Mouse (Mus musculus): ENCODE data around the gene Msantd2.

Msantd2 gene

DNA sequence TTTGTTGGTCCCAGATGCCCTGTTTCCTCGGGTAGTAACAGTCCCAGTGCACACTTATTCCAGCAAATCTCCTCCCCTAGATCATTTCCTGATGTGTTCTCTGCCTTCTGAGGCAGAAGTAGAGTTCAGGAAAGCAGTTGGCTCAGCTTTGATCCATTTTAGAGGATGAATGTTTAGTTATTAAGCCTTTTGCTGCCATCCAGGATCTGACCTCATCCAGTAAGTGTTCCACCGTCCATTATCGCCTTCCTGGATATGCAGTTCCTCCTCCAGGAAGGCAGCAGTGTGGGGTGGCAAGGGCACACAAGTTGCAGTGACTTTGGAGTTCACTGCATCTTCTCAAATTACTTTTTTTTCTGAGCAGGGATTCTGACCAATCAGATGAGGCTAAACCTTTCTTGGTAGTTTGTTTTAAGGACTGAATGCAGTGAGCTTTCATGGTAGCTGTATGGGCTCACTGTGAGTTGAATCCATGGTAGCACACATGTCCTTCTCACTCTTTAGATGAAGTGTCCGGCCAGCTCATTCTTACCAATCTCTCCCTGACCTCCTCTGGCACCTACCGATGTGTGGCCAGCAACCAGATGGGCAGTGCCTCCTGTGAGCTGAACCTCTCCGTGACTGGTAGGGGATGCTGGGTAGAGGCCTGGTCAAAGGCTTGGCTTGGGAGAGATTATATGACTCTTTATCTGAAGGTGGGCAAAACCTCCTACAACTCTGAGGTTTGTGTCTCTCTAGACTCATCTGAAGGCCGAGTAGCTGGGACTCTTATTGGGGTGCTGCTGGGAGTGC lies 52.9 kb downstream of the Msantd2 start:
- no peak for DNase-seq

- DNase-seq: no peak
Measured at GRCm38 (mm10) chr9:37543869-37544440, 54.8 kb downstream of the Msantd2 start.

DNA sequence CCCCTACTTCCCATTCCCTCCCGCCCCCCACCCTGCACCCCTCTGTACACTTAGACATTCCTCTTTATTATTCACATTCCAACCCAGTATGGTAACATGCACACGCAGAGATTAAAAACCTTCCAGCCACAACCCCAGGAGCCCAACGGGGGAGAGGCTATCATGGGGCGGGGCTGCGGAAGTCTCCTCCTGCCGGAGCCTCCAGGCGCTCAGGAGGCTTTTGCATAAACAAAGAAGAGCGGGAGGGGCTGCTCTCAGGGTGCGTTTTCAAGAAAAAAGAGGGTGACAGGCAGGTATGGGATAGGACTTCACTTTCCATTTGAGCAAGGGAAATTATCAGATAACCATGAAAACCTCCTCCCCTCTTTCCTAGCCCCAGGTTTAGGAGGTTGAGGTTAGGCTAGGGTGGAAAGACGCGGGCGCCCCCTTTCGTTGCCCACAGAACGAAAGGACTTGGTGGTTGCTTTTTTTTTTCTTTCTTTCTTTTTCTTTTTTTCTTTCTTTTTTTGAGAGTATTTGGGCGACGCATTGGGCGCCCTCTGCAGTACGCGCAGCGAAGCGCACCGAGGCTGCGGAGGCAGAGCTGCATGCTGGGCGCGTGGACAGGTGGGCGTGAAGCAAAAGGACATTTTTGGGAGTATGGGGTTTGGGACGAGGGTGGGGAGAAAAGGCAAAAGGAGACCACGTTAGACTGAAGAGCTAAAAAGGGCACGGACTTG lies 55.5 kb downstream of the Msantd2 start:
- DNase-seq: peak; percentile 81 to 87

- peak in 1 of 2 experiments; percentile 36 for DNase-seq
Measured at GRCm38 (mm10) chr9:37545166-37545610, 56.1 kb downstream of the Msantd2 start.

DNA sequence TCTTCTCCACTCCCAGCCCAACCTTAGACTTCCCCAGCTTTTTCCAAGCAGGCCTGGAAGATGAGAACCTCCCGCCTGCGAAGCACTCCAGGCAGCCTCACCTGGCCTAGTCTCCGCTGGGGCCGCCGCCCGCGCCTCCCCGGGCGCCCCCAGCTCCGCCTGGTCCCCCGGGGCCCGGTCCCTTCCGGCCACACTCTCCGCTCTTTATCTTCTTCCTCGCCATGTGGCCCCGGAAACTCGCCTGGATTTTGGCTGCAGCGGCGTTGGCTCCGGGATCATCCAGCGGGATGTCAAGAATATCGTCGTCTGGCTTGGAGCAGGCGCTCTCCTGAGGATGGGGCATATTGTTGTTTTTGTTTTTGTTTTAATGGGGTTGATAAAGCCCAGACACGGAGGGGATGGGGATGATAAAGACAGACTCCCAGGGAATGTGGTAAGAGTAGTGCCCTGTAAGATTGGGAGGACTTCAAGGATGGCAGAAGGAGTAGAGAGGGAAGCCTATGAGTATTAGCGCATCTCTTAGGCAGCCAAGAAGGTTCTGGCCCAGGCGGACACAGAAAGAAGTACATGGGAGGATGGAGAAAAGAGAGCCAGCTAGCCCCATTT lies 56.8 kb downstream of the Msantd2 start:
- DNase-seq: no peak

GRCm38 (mm10) chr9:37546889-37547288 lies 57.8 kb downstream of the Msantd2 start:
- no peak for DNase-seq

DNA sequence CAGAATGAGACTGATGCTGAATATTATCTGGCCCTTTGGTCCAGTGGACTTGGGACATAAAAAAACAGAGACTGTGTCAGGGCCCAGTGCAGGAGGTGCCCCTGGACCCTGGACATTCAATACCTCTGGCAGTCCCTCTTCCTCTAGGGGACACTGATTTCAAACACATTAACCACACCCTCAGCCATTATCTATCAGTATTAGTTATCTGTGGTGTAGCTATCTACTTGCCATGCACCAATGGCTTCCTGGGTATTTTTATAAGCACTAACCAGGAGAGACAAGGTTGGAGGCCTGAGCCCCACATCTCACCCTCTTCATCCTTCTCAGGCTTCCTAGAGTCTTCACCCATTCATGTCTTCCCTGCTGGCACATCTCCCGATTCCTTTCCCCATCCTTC lies 61.3 kb downstream of the Msantd2 start:
- no peak for DNase-seq

- DNase-seq: no peak
Measured at GRCm38 (mm10) chr9:37551751-37552531, 62.8 kb downstream of the Msantd2 start.

- peak; percentile 88 to 92 for DNase-seq
Measured at GRCm38 (mm10) chr9:37552536-37553293, 63.6 kb downstream of the Msantd2 start, which contains the start of gene Nrgn. Gene Nrgn, minus strand, starts transcription at chr9:37552904.

- no peak for DNase-seq
Measured at GRCm38 (mm10) chr9:37554279-37554678, 65.2 kb downstream of the Msantd2 start.

DNA sequence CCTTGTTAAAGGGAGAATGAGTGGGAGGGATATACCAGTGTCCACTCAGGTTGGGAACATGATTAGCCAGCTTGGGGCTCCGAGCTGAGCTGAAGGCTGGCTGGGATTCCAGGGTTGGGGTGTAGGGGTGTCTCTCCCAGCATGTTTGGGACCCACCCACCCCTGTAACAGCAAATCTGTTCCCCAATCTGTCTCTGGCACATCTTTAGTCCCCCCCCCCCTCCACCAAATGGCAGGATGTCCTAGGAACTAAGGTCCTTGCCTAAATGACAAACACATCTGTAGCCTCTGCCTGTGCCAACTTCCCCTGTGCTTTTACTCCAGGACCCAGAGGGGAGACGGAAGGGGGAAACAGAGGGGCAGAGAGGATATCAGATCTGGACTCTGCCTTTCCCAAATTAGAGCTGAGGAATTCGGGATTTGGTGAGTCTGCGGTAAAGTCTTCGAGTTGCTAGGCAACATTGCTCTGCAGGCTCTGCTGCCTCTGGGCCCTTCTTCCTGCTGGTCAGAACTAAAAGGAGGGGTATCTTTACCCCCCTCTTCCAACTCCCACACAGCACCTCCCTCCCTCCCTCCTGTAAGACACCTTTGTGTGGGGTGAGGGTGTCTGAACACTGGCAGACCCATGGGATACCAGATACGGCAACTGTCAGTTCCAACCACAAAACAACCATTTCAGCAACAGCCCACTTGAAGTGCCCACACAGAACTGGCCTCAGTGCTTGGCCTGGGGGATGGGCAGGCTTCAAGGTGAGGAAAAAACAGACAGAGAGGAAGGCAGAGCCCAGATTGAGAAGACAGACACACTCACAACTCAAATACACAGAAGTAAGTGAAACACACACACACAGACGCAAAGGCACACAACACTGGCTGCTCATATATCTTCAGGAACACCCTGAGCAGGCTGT lies 66.0 kb downstream of the Msantd2 start, which contains the start of gene Siae:
Gene Siae (plus strand): TSS at position 861 of the 911 bp plus-strand sequence.
- no peak for DNase-seq

GRCm38 (mm10) chr9:37556366-37556765 lies 67.2 kb downstream of the Msantd2 start:
- DNase-seq: no peak

GRCm38 (mm10) chr9:37560617-37561016 lies 71.5 kb downstream of the Msantd2 start:
- no peak for DNase-seq

DNA sequence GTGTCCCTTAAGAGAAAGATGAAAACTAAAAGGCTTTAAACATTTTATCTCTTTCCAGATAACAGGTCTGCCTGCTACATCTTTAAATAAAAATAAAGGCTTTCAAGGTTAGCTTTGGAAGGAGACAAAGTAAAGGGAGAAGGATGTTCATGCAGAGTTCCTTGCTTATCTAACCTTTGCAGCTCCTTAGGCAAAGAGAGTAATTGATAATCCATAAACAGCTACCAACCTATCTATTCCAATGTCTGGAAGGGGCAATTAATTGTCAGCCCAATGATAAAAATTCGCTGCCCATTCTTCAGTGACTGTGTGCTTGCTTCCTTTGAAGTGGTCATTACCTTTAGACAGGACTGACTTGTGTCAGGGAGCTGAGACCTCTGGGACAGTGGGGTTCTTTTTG lies 74.7 kb downstream of the Msantd2 start:
- no peak for DNase-seq

- DNase-seq: no peak
Measured at GRCm38 (mm10) chr9:37567019-37567418, 77.9 kb downstream of the Msantd2 start.

DNA sequence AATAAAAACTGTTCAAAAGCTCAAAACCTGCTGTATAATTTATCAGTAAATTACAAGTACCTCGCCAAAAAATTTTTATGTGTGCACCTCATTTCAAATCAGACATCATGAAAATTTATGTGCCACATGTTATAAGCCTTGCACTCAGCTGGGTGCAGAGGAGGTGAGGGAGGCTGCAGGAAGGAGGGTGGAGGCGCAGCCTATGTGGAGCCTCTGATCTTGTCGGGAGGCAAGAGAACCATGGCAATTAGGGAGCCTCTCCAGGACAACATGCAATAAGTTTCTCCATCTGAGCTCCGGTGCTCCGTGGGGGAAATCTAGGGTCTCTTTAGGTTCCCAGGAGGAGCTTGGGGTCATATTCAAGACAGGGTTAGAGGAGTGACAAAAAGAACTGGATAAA lies 78.3 kb downstream of the Msantd2 start:
- peak in 1 of 2 experiments; percentile 13 for DNase-seq

- DNase-seq: peak; percentile 48 to 61
Measured at GRCm38 (mm10) chr9:37567892-37568604, 78.9 kb downstream of the Msantd2 start.

- peak in 1 of 2 experiments; percentile 27 for DNase-seq
Measured at GRCm38 (mm10) chr9:37568605-37569214, 79.6 kb downstream of the Msantd2 start.

DNA sequence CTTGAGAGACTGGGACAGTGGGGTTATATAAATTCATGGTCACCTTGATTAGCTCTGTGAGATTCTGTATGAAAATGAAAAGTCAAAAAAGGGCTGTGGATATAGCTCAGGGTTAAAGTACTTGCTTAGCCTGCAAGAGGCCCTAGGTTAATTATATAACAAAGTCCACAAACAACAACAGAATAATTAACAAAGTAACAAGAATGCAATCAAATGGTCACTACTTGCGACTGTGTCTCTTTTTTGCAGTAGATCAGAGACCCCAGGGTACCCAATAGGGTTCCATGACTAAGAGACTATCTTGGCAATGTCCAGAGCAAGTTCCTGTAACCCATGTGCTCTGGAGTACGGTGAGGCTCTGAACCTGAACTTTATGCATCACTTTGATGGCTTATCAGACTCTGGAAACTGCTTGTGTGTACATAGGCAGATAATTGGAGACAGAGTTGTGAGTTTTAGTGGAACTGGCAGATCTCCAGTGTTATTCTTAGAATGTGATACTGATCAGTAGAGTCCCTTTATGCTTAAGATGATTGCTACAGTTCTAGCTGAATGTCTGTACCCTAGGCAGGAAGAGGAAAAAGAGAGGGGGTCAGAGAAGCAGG lies 80.2 kb downstream of the Msantd2 start:
- DNase-seq: no peak
